Mouse (Mus musculus) frontal cortex, postnatal 14 days (tissue): ENCODE data around the gene Sema4b.

Experiments
- DNase-seq, 2 experiments: peaks; one replicate each; pipeline ENCODE4 v3.0.0; 2022; ENCODE audit warnings: low spot score in 2 of 2

The Sema4b gene

GRCm38 (mm10) chr7:80197941-80198778 lies 11.5 kb downstream of the Sema4b start:
- peak; percentile 66 to 70 for DNase-seq

GRCm38 (mm10) chr7:80198863-80199262 lies 12.2 kb downstream of the Sema4b start:
- no peak for DNase-seq

- DNase-seq: no peak
Observed at GRCm38 (mm10) chr7:80199286-80199685, 12.6 kb downstream of the Sema4b start.

- DNase-seq: no peak
Observed at GRCm38 (mm10) chr7:80199851-80200587, 13.4 kb downstream of the Sema4b start.

GRCm38 (mm10) chr7:80200588-80200945 lies 13.9 kb downstream of the Sema4b start:
- no peak for DNase-seq

- DNase-seq: no peak
Observed at GRCm38 (mm10) chr7:80200963-80201539, 14.4 kb downstream of the Sema4b start.

- DNase-seq: no peak
Observed at GRCm38 (mm10) chr7:80201888-80202540, 15.4 kb downstream of the Sema4b start.

- DNase-seq: no peak
Observed at GRCm38 (mm10) chr7:80202961-80203360, 16.3 kb downstream of the Sema4b start.

- DNase-seq: no peak
Observed at GRCm38 (mm10) chr7:80203638-80204096, 17.0 kb downstream of the Sema4b start.

GRCm38 (mm10) chr7:80204362-80204761 lies 17.7 kb downstream of the Sema4b start:
- no peak for DNase-seq

- no peak for DNase-seq
Observed at GRCm38 (mm10) chr7:80204961-80205360, 18.3 kb downstream of the Sema4b start.

GRCm38 (mm10) chr7:80205705-80206589 lies 19.3 kb downstream of the Sema4b start:
- no peak for DNase-seq

GRCm38 (mm10) chr7:80207314-80207731 lies 20.7 kb downstream of the Sema4b start:
- no peak for DNase-seq

GRCm38 (mm10) chr7:80208026-80208642 lies 21.5 kb downstream of the Sema4b start:
- no peak for DNase-seq

- no peak for DNase-seq
Observed at GRCm38 (mm10) chr7:80208738-80209430, 22.2 kb downstream of the Sema4b start.

GRCm38 (mm10) chr7:80209669-80210068 lies 23.0 kb downstream of the Sema4b start:
- DNase-seq: no peak

GRCm38 (mm10) chr7:80210982-80211381 lies 24.3 kb downstream of the Sema4b start:
- DNase-seq: no peak

GRCm38 (mm10) chr7:80213604-80214003 lies 27.0 kb downstream of the Sema4b start:
- DNase-seq: no peak

- no peak for DNase-seq
Observed at GRCm38 (mm10) chr7:80214459-80214858, 27.8 kb downstream of the Sema4b start.

- DNase-seq: peak in 1 of 2 experiments; percentile 67
Observed at GRCm38 (mm10) chr7:80215398-80215797, 28.8 kb downstream of the Sema4b start.
